Mouse (Mus musculus) kidney, adult 8-10 months (tissue): ENCODE measurements at regions not wholly inside any gene's neighbourhood (a gene's known extent, or its start where the extent isn't known, plus 50 kb on each side); places are given as distances from the start of the nearest gene placed in this dataset.
"Not testable (repeated sequence)": the region's sequence is repeated elsewhere in the genome, so short reads cannot be mapped to it uniquely, and the experiment has no call there.

Source experiments
- DNase-seq, 2 experiments: peaks; one replicate each; pipeline ENCODE4 v3.0.0; 2022

- peak; percentile 2 to 8 for DNase-seq
These were observed 263.0 kb upstream of the Nfia start for GRCm38 (mm10) chr4:97509576-97509975.

- no peak for DNase-seq
These were observed 266.8 kb upstream of the Nfia start for GRCm38 (mm10) chr4:97505734-97506133.

- no peak for DNase-seq
These were observed 281.2 kb upstream of the Nfia start for GRCm38 (mm10) chr4:97491248-97491804.

GRCm38 (mm10) chr4:97486354-97486753 lies 286.2 kb upstream of the Nfia start:
- DNase-seq = peak in 1 of 2 experiments; percentile 4

GRCm38 (mm10) chr4:97485225-97485624 lies 287.3 kb upstream of the Nfia start:
- DNase-seq = no peak

- DNase-seq = no peak
These were observed 289.8 kb upstream of the Nfia start for GRCm38 (mm10) chr4:97482701-97483246.

GRCm38 (mm10) chr4:97481836-97482235 lies 290.7 kb upstream of the Nfia start:
- DNase-seq = peak; percentile 12 to 29

GRCm38 (mm10) chr4:97476571-97477190 lies 293.7 kb upstream of the Gm10192 start:
- peak; percentile 29 to 39 for DNase-seq

GRCm38 (mm10) chr4:97473492-97473891 lies 290.5 kb upstream of the Gm10192 start:
- DNase-seq = not testable (repeated sequence)

- no peak for DNase-seq
These were observed 283.1 kb upstream of the Gm10192 start for GRCm38 (mm10) chr4:97465932-97466666.

- DNase-seq = no peak
These were observed 282.6 kb upstream of the Gm10192 start for GRCm38 (mm10) chr4:97465517-97465916.

- no peak for DNase-seq
These were observed 278.2 kb upstream of the Gm10192 start for GRCm38 (mm10) chr4:97461177-97461576.

- DNase-seq = no peak
These were observed 256.5 kb upstream of the Gm10192 start for GRCm38 (mm10) chr4:97439288-97440029.

GRCm38 (mm10) chr4:97432681-97433080 lies 249.7 kb upstream of the Gm10192 start:
- DNase-seq = no peak

- no peak for DNase-seq
These were observed 249.1 kb upstream of the Gm10192 start for GRCm38 (mm10) chr4:97432094-97432493.

GRCm38 (mm10) chr4:97431239-97431638 lies 248.3 kb upstream of the Gm10192 start:
- no peak for DNase-seq

- no peak for DNase-seq
These were observed 236.9 kb upstream of the Gm10192 start for GRCm38 (mm10) chr4:97419845-97420244.

GRCm38 (mm10) chr4:97418616-97419015 lies 235.7 kb upstream of the Gm10192 start:
- DNase-seq = peak; percentile 14 to 42

- DNase-seq = no peak
These were observed 235.0 kb upstream of the Gm10192 start for GRCm38 (mm10) chr4:97417943-97418342.

- DNase-seq = no peak
These were observed 225.8 kb upstream of the Gm10192 start for GRCm38 (mm10) chr4:97408633-97409296.

- DNase-seq = no peak
These were observed 211.8 kb upstream of the Gm10192 start for GRCm38 (mm10) chr4:97394697-97395280.

GRCm38 (mm10) chr4:97381084-97381483 lies 198.1 kb upstream of the Gm10192 start:
- peak; percentile 32 to 48 for DNase-seq
